Mouse (Mus musculus): ENCODE measurements at regions not wholly inside any gene's neighbourhood (a gene's known extent, or its start where the extent isn't known, plus 50 kb on each side); places are given as distances from the start of the nearest gene placed in this dataset.

GRCm38 (mm10) chr11:114281846-114282245 lies 215.0 kb upstream of the Sdk2 start:
- no peak for ATAC-seq (replicated peaks; ENCODE audit: poor library complexity)

- ATAC-seq (replicated peaks; ENCODE audit: poor library complexity), result no peak
These were observed 214.3 kb upstream of the Sdk2 start for GRCm38 (mm10) chr11:114281041-114281695.

- no peak for ATAC-seq (replicated peaks; ENCODE audit: poor library complexity)
These were observed 210.9 kb upstream of the Sdk2 start for GRCm38 (mm10) chr11:114277513-114278304.

- no peak for ATAC-seq (replicated peaks; ENCODE audit: poor library complexity)
These were observed 203.7 kb upstream of the Sdk2 start for GRCm38 (mm10) chr11:114270358-114271072.

- no peak for ATAC-seq (replicated peaks; ENCODE audit: poor library complexity)
These were observed 195.1 kb upstream of the Sdk2 start for GRCm38 (mm10) chr11:114261959-114262358.

- peak; percentile 64 for ATAC-seq (replicated peaks; ENCODE audit: poor library complexity)
These were observed 191.4 kb upstream of the Sdk2 start for GRCm38 (mm10) chr11:114258218-114258617.

GRCm38 (mm10) chr11:114257756-114258155 lies 190.9 kb upstream of the Sdk2 start:
- no peak for ATAC-seq (replicated peaks; ENCODE audit: poor library complexity)

- ATAC-seq (replicated peaks; ENCODE audit: poor library complexity), result no peak
These were observed 190.2 kb upstream of the Sdk2 start for GRCm38 (mm10) chr11:114257061-114257460.

GRCm38 (mm10) chr11:114254344-114254743 lies 187.5 kb upstream of the Sdk2 start:
- no peak for ATAC-seq (replicated peaks; ENCODE audit: poor library complexity)

- peak; percentile 52 for ATAC-seq (replicated peaks; ENCODE audit: poor library complexity)
These were observed 184.8 kb upstream of the Sdk2 start for GRCm38 (mm10) chr11:114251614-114252013.

GRCm38 (mm10) chr11:114249215-114249614 lies 182.4 kb upstream of the Sdk2 start:
- ATAC-seq (replicated peaks; ENCODE audit: poor library complexity), result peak; percentile 68

GRCm38 (mm10) chr11:114248261-114248898 lies 181.5 kb upstream of the Sdk2 start:
- peak; percentile 29 for ATAC-seq (replicated peaks; ENCODE audit: poor library complexity)

- ATAC-seq (replicated peaks; ENCODE audit: poor library complexity), result no peak
These were observed 172.5 kb upstream of the Sdk2 start for GRCm38 (mm10) chr11:114239311-114239803.

- no peak for ATAC-seq (replicated peaks; ENCODE audit: poor library complexity)
These were observed 172.0 kb upstream of the Sdk2 start for GRCm38 (mm10) chr11:114238801-114239200.

- peak; percentile 48; the same call in 1 of the 2 replicates for ATAC-seq (replicated peaks; ENCODE audit: poor library complexity)
These were observed 171.5 kb upstream of the Sdk2 start for GRCm38 (mm10) chr11:114238316-114238715.

- no peak for ATAC-seq (replicated peaks; ENCODE audit: poor library complexity)
These were observed 167.7 kb upstream of the Sdk2 start for GRCm38 (mm10) chr11:114234542-114234910.

- no peak for ATAC-seq (replicated peaks; ENCODE audit: poor library complexity)
These were observed 167.0 kb upstream of the Sdk2 start for GRCm38 (mm10) chr11:114233636-114234541.

GRCm38 (mm10) chr11:114231841-114232240 lies 165.0 kb upstream of the Sdk2 start:
- no peak for ATAC-seq (replicated peaks; ENCODE audit: poor library complexity)

GRCm38 (mm10) chr11:114229763-114230162 lies 162.9 kb upstream of the Sdk2 start:
- no peak for ATAC-seq (replicated peaks; ENCODE audit: poor library complexity)

- ATAC-seq (replicated peaks; ENCODE audit: poor library complexity), result no peak
These were observed 162.3 kb upstream of the Sdk2 start for GRCm38 (mm10) chr11:114229196-114229595.
